Mouse (Mus musculus): ENCODE measurements around the gene Ifnl3. TPM values are rescaled to one million over a fixed set of nuclear protein-coding genes. Genes with fewer than 3 reads are reported as not detected.

The Ifnl3 gene
- polyA plus RNA-seq, 1 experiment from 2014 or later = not detected

DNA sequence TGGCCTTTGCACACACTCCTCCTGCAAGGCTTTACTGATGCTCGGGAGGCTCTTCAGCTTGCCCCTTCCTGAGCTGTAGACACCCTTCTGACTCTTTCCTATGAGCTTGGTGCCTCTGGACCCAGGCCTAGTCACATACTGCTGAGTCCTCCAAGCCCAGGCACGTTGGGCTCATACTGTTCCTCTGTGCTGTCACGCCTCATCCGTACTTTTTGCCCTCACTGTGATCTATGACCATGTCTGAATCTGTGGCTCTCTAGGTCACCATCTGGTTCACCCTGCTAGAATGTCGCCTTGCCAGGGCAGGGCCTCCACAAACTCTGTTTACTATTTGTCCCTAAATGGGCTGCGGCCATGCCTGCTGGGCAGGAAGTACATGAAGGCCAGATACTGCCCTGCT, 30.4 kb downstream of the Ifnl3 start:
- Histone ChIP-seq H3K9ac (no peak overlapping the region), H3K27me3 (peaks cover 6% of the 10 kb centered on the region), H3K4me3 (replicated peaks) (no peak overlapping the region), H3K36me3 (replicated peaks) (no peaks in the 10 kb centered on the region), H3K4me1 (peaks cover 5% of the 10 kb centered on the region; the same call in 1 of the 2 replicates), H3K27ac (no peak overlapping the region), H3K4me2 (no peak overlapping the region), H3K9me3 (peaks cover 7% of the 10 kb centered on the region; the same call in 1 of the 2 replicates)
- WGBS = 92% methylated on average over 6 of the region's 6 CpGs
- no peak for ATAC-seq (ENCODE audit: low FRiP score)

DNA sequence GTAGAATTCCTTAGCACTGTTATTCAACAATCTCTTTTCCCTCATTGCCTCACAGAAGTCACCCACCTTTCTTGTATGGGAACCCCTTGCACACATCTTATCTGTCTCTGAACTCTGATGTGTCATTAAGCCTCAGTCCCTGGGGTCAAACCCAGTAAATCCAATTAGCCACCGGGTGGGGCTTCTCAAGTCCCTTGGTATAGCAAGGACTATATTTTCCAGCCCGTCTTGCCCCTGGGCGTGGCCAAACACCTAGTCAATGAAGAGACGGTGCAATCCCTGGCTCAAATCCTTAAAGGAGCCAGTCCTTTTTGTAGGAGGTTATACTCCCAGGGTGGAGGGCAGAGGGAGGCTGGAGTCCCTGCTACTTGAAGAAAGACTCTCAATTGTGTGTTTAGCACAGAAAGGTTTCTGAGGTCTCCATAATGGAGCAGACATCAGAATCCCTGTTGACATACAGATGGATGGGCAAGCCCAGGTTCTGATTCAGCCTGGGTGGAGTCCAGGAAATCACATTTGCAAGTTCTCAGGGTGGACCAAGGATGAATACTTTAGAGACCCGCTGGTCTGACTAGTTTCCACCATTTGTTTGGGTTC, 33.4 kb downstream of the Ifnl3 start:
- Histone ChIP-seq H3K9ac (no peak overlapping the region), H3K4me2 (no peak overlapping the region), H3K9me3 (peaks cover 7% of the 10 kb centered on the region; the same call in 1 of the 2 replicates), H3K4me3 (replicated peaks) (no peak overlapping the region), H3K27ac (0 out of 2 replicates have a peak overlapping the region, but pooled peaks have one; percentile 13), H3K4me1 (peaks cover 5% of the 10 kb centered on the region; the same call in 1 of the 2 replicates), H3K36me3 (replicated peaks) (peaks cover 28% of the 10 kb centered on the region), H3K27me3 (no peaks in the 10 kb centered on the region)
- 23% methylated on average over 5 of the region's 5 CpGs for WGBS
- no peak for ATAC-seq (ENCODE audit: low FRiP score)

DNA sequence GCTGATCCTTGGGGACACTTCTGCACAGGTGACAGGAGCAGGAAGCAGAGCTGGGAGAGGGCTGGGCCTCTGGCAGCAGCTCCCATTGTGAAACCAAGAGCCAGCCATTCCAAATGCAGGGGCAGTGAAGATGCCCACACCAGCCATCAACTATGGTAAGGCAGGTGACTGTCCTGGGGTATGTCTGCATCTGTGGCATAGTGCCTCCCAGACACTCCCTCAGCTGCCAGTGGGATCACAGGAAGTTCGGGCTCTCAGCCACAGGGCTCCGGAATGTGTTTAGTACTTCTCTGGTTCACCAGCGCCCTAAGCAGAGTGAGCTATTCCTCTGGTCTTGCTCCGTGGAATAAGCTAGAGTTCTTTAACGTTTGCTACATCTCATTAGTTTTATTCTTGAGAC, 34.4 kb downstream of the Ifnl3 start:
- H3K4me3 ChIP-seq (replicated peaks) = no peak overlapping the region
- H3K36me3 ChIP-seq (replicated peaks) = peaks cover 34% of the 10 kb centered on the region
- 83% methylated on average over 5 of the region's 5 CpGs for WGBS
- H3K4me2 ChIP-seq = no peak overlapping the region
- H3K9me3 ChIP-seq = peaks cover 7% of the 10 kb centered on the region; the same call in 1 of the 2 replicates
- no peaks in the 10 kb centered on the region for H3K27me3 ChIP-seq
- no peak for ATAC-seq (ENCODE audit: low FRiP score)
- H3K27ac ChIP-seq = no peak overlapping the region
- H3K9ac ChIP-seq = no peak overlapping the region
- peaks cover 5% of the 10 kb centered on the region; the same call in 1 of the 2 replicates for H3K4me1 ChIP-seq

DNA sequence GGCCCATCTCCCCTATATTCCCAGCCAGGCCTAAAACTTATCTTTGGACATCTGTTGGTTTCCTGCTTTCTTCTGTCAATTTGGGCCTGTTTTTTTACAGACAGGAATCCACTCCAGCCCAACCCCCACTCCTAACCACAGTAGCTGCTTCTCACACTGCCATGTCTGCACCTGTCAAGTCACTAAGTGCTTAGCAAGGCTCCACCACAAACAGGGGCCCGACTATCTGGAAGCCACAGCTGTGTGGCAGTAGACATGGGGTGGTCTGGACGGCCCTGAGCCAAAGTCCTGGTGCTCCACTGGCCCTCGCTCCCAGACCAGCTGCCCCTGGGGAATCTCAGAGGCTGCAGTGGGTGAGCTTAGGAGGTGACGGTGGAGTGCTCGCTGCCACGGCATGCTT, 35.1 kb downstream of the Ifnl3 start:
- Histone ChIP-seq H3K9ac (no peak overlapping the region; the same call in 1 of the 2 replicates), H3K9me3 (0 out of 2 replicates have a peak, but pooled peaks cover 3% of the 10 kb centered on the region), H3K4me1 (peaks cover 5% of the 10 kb centered on the region; the same call in 1 of the 2 replicates), H3K27ac (no peak overlapping the region), H3K4me3 (replicated peaks) (no peak overlapping the region), H3K36me3 (replicated peaks) (peaks cover 40% of the 10 kb centered on the region), H3K27me3 (no peaks in the 10 kb centered on the region), H3K4me2 (no peak overlapping the region)
- 84% methylated on average over 6 of the region's 6 CpGs for WGBS
- ATAC-seq (ENCODE audit: low FRiP score) = no peak

DNA sequence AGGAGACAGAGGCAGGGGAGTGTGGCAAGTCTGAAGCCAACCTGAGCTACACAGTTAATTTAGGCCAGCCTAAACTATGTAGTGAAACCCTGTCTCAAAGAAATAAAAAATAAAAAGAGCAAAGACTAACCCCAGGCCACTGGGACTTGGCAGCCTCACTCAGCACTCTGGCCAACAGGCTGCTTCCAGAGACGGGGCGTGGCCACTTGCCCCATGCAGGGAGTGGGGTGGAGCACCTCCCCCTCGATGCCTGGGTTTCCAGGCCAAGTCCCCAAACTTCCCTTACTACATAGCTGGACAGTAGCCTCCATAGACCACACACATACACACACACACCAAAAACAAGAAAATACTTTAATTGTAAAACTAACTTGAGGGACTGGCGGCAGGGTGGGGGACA, 35.9 kb downstream of the Ifnl3 start:
- Histone ChIP-seq H3K27me3 (no peaks in the 10 kb centered on the region), H3K9me3 (no peaks in the 10 kb centered on the region), H3K36me3 (replicated peaks) (peaks cover 48% of the 10 kb centered on the region), H3K27ac (no peak overlapping the region), H3K4me1 (peaks cover 5% of the 10 kb centered on the region; the same call in 1 of the 2 replicates), H3K4me2 (no peak overlapping the region), H3K9ac (no peak overlapping the region), H3K4me3 (replicated peaks) (no peak overlapping the region)
- no peak for ATAC-seq (ENCODE audit: low FRiP score)
- WGBS = 71% methylated on average over 4 of the region's 4 CpGs

DNA sequence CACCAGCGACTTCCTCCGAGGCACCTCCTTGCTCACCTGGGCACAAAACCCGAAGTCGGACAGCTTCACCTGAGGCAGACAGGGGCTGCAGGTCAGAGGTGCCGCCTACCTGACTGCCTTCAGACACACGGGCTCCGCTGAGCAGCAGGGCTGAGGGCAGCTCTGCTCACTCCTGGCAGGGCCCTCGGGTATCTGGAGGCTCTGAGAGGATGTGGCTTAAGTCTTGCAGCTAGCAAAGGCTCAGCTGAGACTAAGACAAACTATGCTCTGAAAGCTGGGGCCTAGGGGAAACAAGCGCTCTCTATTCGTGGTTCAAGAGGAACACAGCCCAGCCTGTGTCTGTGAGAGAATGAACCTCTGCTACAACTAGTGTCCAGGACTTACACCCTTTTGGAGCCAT, 38.2 kb downstream of the Ifnl3 start:
- Histone ChIP-seq H3K4me3 (replicated peaks) (no peak overlapping the region), H3K4me1 (peaks cover 4% of the 10 kb centered on the region; the same call in 1 of the 2 replicates), H3K27ac (no peak overlapping the region), H3K4me2 (no peak overlapping the region), H3K36me3 (replicated peaks) (peaks cover 72% of the 10 kb centered on the region), H3K27me3 (no peaks in the 10 kb centered on the region), H3K9me3 (no peaks in the 10 kb centered on the region), H3K9ac (no peak overlapping the region)
- ATAC-seq (ENCODE audit: low FRiP score) = no peak
- 96% methylated on average over 10 of the region's 10 CpGs for WGBS

DNA sequence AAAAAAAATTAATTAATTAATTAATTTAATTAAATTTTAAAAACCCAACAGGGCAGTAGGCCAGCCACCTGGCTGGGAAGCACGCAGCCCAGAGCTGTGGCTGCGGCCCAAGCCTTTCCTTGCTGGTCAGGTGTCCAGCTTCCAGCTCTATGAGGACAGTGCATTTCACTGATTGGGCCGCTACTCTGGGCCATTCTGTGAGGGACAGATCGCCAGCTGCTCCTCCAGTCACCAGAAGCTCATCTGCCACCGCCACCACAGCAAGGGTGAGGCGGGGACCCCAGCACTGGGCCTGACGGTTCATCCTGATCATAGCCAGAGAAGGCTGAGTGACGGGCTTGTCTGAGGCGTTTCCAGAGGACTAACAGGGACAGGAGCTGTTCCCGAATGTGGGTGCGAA, 39.3 kb downstream of the Ifnl3 start:
- no peak overlapping the region for H3K27ac ChIP-seq
- 92% methylated on average over 11 of the region's 11 CpGs for WGBS
- no peak overlapping the region for H3K4me2 ChIP-seq
- ATAC-seq (ENCODE audit: low FRiP score) = no peak
- H3K9me3 ChIP-seq = no peaks in the 10 kb centered on the region
- no peak overlapping the region for H3K9ac ChIP-seq
- no peaks in the 10 kb centered on the region for H3K4me1 ChIP-seq
- no peaks in the 10 kb centered on the region for H3K27me3 ChIP-seq
- H3K4me3 ChIP-seq (replicated peaks) = no peak overlapping the region
- H3K36me3 ChIP-seq (replicated peaks) = peaks cover 83% of the 10 kb centered on the region

DNA sequence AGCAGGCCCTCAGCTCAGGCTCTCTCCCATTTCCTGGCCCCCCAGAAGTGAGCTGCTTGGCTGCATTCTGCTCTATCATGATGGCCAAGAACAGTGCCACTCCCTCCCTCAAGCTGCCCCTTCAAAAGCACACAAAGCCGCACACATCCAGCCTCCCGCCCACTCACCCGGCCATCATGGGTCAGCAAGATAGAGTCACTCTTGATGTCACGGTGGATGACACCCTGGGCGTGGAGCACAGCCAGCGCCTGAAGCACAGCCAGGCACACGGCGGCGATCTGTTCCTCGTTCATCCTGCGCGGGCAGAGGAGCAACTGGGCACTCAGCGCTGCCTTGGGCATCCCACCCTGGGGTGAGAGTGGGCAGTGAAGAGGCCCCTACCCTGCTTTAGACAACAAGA, 39.7 kb downstream of the Ifnl3 start:
- Histone ChIP-seq H3K9ac (no peak overlapping the region), H3K36me3 (replicated peaks) (peaks cover 87% of the 10 kb centered on the region), H3K4me3 (replicated peaks) (no peak overlapping the region), H3K27me3 (no peaks in the 10 kb centered on the region), H3K9me3 (no peaks in the 10 kb centered on the region), H3K27ac (no peak overlapping the region), H3K4me1 (no peaks in the 10 kb centered on the region), H3K4me2 (no peak overlapping the region)
- WGBS = 94% methylated on average over 13 of the region's 13 CpGs
- ATAC-seq (ENCODE audit: low FRiP score) = no peak

DNA sequence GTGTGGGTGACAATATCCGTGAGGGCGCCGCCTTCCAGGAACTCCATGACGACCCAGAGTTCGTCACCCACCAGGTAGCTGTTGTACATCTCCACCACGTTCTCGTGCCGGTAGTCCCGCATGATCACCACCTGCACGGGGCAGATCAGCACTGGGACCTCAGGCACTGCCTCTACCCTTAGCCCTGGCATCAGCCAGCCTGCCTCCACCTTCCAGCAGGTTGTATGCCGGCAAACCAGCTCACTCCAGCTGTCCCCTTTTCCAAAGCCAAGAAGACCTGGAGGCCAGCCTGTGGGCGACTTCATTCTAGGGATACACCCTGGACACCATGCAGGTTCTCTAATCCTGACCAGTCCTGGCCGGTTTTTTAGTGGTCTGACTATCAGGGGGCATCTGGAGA, 40.3 kb downstream of the Ifnl3 start:
- no peak overlapping the region for H3K27ac ChIP-seq
- peaks cover 93% of the 10 kb centered on the region for H3K36me3 ChIP-seq (replicated peaks)
- no peak for ATAC-seq (ENCODE audit: low FRiP score)
- H3K4me1 ChIP-seq = no peaks in the 10 kb centered on the region
- H3K4me2 ChIP-seq = no peak overlapping the region
- no peaks in the 10 kb centered on the region for H3K9me3 ChIP-seq
- no peak overlapping the region for H3K9ac ChIP-seq
- H3K27me3 ChIP-seq = no peaks in the 10 kb centered on the region
- WGBS = 94% methylated on average over 13 of the region's 13 CpGs
- no peak overlapping the region for H3K4me3 ChIP-seq (replicated peaks)

DNA sequence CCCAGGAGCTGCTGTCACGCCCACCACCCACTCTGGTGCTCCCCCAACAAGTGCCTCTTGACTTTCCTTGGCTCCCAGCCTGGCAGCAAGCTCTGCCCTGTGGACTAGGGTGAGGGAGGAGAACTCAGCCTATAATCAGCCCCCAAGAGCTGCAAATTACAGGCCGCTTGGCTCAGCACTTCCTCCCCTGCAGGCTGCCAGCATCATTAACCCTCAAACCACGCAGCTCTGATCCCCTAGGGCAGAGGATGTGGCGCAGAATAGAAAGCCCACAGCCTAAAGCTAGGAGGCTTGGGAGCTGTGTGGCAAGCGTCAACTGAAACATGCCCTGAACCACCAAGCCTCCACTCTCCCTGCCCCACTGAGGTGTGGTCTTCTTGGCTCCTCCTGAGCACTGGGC, 42.8 kb downstream of the Ifnl3 start:
- WGBS = 86% methylated on average over 5 of the region's 5 CpGs
- Histone ChIP-seq H3K4me3 (replicated peaks) (no peak overlapping the region), H3K4me1 (no peaks in the 10 kb centered on the region), H3K36me3 (replicated peaks) (peaks cover 83% of the 10 kb centered on the region), H3K4me2 (no peak overlapping the region), H3K27ac (no peak overlapping the region), H3K27me3 (no peaks in the 10 kb centered on the region), H3K9me3 (no peaks in the 10 kb centered on the region), H3K9ac (no peak overlapping the region)
- no peak for ATAC-seq (ENCODE audit: low FRiP score)

DNA sequence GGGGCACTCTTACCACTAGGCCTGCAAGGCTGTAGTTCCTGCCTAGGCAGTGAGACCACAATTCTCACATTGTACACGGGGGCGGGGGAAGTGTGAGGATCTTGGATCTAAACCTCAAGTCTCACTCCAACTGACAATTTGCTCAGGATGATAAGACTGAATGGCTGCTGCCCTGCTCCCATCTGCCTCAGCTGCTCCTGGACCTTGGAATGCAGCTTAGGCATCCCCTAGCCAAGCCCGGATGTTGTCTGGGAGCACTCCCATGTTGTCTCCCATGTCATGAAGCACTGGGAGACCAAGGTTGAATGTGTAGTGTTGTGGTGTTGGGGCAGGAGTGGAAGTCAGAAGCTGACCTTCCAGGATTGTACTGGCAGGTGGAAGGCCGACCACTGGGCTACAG, 44.9 kb downstream of the Ifnl3 start:
- WGBS = 85% methylated on average over 4 of the region's 4 CpGs
- Histone ChIP-seq H3K27ac (no peak overlapping the region), H3K9ac (no peak overlapping the region), H3K4me3 (replicated peaks) (no peak overlapping the region), H3K9me3 (no peaks in the 10 kb centered on the region), H3K4me1 (peaks cover 9% of the 10 kb centered on the region; the same call in 1 of the 2 replicates), H3K4me2 (no peak overlapping the region), H3K36me3 (replicated peaks) (peaks cover 65% of the 10 kb centered on the region), H3K27me3 (no peaks in the 10 kb centered on the region)
- ATAC-seq (ENCODE audit: low FRiP score) = no peak

DNA sequence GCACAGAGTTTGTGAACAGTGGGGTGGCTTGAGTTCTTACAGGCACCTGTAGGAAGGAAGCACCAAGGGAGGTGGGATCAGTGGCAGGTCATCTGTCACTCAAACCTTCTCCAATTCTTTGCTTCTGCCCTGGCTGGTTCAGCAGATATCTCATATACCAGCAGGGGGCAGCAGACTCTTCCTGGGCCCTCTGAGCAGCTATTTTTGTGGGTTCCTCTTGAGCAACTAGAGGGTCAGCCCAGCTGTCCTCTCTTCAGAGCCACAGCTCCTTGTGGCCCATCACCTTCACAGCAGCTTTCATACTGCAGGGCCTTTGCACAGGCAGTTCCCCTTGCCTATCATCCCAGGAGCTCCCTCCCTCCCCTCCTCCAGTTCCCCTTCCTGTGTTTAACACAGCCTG, 45.6 kb downstream of the Ifnl3 start:
- Histone ChIP-seq H3K9ac (no peak overlapping the region), H3K36me3 (replicated peaks) (peaks cover 58% of the 10 kb centered on the region)
- ATAC-seq (ENCODE audit: low FRiP score) = no peak

DNA sequence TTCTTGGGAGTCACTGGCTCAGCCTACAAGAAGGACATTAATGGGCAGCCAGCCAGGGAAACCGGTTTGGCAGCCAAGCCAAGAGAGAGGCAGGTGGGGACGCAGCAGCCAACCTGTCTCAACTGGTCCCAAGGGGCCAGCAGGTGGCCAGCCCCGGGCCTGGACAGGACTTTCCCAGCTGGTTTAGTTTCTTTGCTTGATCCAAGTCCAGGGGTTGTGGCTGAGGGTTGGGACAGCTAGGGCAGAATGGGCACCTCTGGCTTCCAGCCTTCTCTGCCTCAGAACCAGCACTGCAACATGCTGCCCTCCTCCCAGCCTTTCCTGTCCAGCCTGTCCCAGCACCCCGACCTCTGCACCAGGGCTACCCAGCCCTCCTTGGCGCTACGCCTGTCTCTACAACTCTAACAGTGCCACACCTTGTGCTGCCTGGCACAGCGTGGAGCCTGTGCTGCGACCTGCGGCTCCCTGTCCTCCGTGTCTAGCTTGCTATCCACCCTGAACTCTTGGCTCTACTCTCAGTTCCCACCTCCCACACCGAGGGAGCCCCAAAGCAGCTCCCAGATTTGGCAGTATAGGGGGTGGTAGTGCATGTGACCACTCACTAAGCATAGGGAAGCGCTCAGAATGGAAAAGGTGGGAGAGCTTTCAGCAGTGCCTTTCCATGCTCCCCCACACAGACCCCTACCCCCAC, 47.8 kb downstream of the Ifnl3 start:
- H3K36me3 ChIP-seq (replicated peaks) = peaks cover 36% of the 10 kb centered on the region
- H3K4me3 ChIP-seq (replicated peaks) = no peak overlapping the region
- 85% methylated on average over 12 of the region's 12 CpGs for WGBS
- no peaks in the 10 kb centered on the region for H3K27me3 ChIP-seq
- H3K27ac ChIP-seq = no peak overlapping the region
- no peak overlapping the region for H3K4me2 ChIP-seq
- H3K9me3 ChIP-seq = no peaks in the 10 kb centered on the region
- H3K4me1 ChIP-seq = peaks cover 9% of the 10 kb centered on the region; the same call in 1 of the 2 replicates
- H3K9ac ChIP-seq = no peak overlapping the region
- ATAC-seq (ENCODE audit: low FRiP score) = no peak

More for the DNA sequence above, 45.6 kb downstream of the Ifnl3 start:
- Histone ChIP-seq H3K4me2 (no peak overlapping the region), H3K27me3 (no peaks in the 10 kb centered on the region), H3K27ac (no peak overlapping the region), H3K9me3 (no peaks in the 10 kb centered on the region), H3K4me1 (peaks cover 9% of the 10 kb centered on the region; the same call in 1 of the 2 replicates), H3K4me3 (replicated peaks) (no peak overlapping the region)
